In genomic region chr16:35740943-35741342, GRCm38 (mm10) we compare ENCODE assay signal across 29 mouse cellular contexts. TPM values are rescaled to one million over a fixed set of nuclear protein-coding genes. Genes with fewer than 3 reads are reported as not detected.
DNase-seq lines count a peak whose midpoint lies in the region; ATAC-seq lines count a peak whose summit lies in the region.
"Had no signal": no experiment of that assay in that cellular context is flagged by ENCODE, and none has a peak within 500 bp of the region (broad histone marks: within the 10 kb centered on the region; RNA-seq: fewer than 3 reads in every experiment).

No protein-coding gene starts in this region.

- H3K4me1 ChIP-seq in heart, embryonic 13.5 days, result peaks cover 41% of the 10 kb centered on the region
- H3K4me1 ChIP-seq in heart, embryonic 11.5 days (ENCODE audit: control insufficient read depth, insufficient read depth, low read length), result peaks cover 12% of the 10 kb centered on the region

- H3K36me3 ChIP-seq in heart, embryonic 13.5 days, result no peaks in the 10 kb centered on the region
- no peaks in the 10 kb centered on the region for H3K36me3 ChIP-seq in heart, embryonic 11.5 days (ENCODE audit: control insufficient read depth, insufficient read depth, low read length)
- H3K36me3 ChIP-seq: embryonic facial prominence, embryonic 10.5 days; embryonic facial prominence, embryonic 15.5 days; forebrain, embryonic 12.5 days; heart, embryonic 10.5 days; hindbrain, embryonic 13.5 days; midbrain, embryonic 13.5 days; neural tube, embryonic 15.5 days had no signal

- no peak overlapping the region for H3K9ac ChIP-seq in heart, embryonic 13.5 days
- no peak overlapping the region for H3K9ac ChIP-seq in heart, embryonic 11.5 days (ENCODE audit: low read depth, low read length)
- H3K9ac ChIP-seq: embryonic facial prominence, embryonic 15.5 days; forebrain, embryonic 12.5 days; hindbrain, embryonic 13.5 days; liver, embryonic 14.5 days; midbrain, embryonic 13.5 days; neural tube, embryonic 15.5 days had no signal

- no peaks in the 10 kb centered on the region for H3K27me3 ChIP-seq in heart, embryonic 13.5 days (replicated peaks)
- no peaks in the 10 kb centered on the region for H3K27me3 ChIP-seq in heart, embryonic 11.5 days (ENCODE audit: control insufficient read depth, insufficient read depth, low read length)
- H3K27me3 ChIP-seq: embryonic facial prominence, embryonic 15.5 days; forebrain, embryonic 12.5 days; hindbrain, embryonic 13.5 days; midbrain, embryonic 13.5 days; neural tube, embryonic 15.5 days had no signal

- intact Hi-C loops in heart, postnatal 10 days (cut with DNase I), result no loop called here
- intact Hi-C loops in heart, postnatal 36 days (cut with DNase I), result no loop called here

- WGBS in heart, embryonic 13.5 days, result 50% methylated on average over 6 of the region's 6 CpGs
- WGBS in heart, embryonic 11.5 days (ENCODE audit: insufficient replicate concordance), result 67% methylated on average over 6 of the region's 6 CpGs

- H3K27ac ChIP-seq in heart, embryonic 13.5 days (replicated peaks), result 0 out of 2 replicates have a peak overlapping the region, but pooled peaks have one; percentile 40
- H3K27ac ChIP-seq in heart, embryonic 11.5 days (ENCODE audit: low read depth, low read length), result no peak overlapping the region
- H3K27ac ChIP-seq: embryonic facial prominence, embryonic 10.5 days; embryonic facial prominence, embryonic 15.5 days; forebrain, embryonic 12.5 days; heart, embryonic 10.5 days; hindbrain, embryonic 13.5 days; liver, embryonic 14.5 days; macrophage; midbrain, embryonic 13.5 days; neural tube, embryonic 15.5 days; stomach, postnatal 0 days had no signal

- no peaks in the 10 kb centered on the region for H3K9me3 ChIP-seq in heart, embryonic 13.5 days
- no peaks in the 10 kb centered on the region for H3K9me3 ChIP-seq in heart, embryonic 11.5 days (replicated peaks; ENCODE audit: control insufficient read depth, low read length)
- H3K9me3 ChIP-seq: embryonic facial prominence, embryonic 10.5 days; embryonic facial prominence, embryonic 15.5 days; forebrain, embryonic 12.5 days; heart, embryonic 10.5 days; hindbrain, embryonic 13.5 days; midbrain, embryonic 13.5 days; neural tube, embryonic 15.5 days had no signal

- H3K4me2 ChIP-seq in heart, embryonic 13.5 days, result peak overlapping the region; percentile 37; the same call in 1 of the 2 replicates
- no peak overlapping the region for H3K4me2 ChIP-seq in heart, embryonic 11.5 days
- H3K4me2 ChIP-seq: embryonic facial prominence, embryonic 15.5 days; forebrain, embryonic 12.5 days; hindbrain, embryonic 13.5 days; midbrain, embryonic 13.5 days; neural tube, embryonic 15.5 days had no signal

- DNase-seq in heart, postnatal 10 days, result peak; percentile 16 to 21
- no peak for DNase-seq in heart, postnatal 36 days
- peak; percentile 37 for DNase-seq in brain, adult 2 months (ENCODE audit: low read depth, low spot score)
- peak; percentile 61 for DNase-seq in skeletal muscle tissue, adult 2 months (ENCODE audit: low read depth, low spot score)
- DNase-seq: adrenal gland, adult 2 months; adrenal gland, postnatal 36 days; B cell, adult 2 months; cerebellum, adult 8-10 months; cerebellum, postnatal 25 days; kidney, adult 9 months; kidney, postnatal 10 days; liver; lung, adult 2 months; lung, postnatal 10 days; retina, postnatal 1 day had no signal

- H3K4me3 ChIP-seq in heart, embryonic 13.5 days, result no peak overlapping the region
- H3K4me3 ChIP-seq in heart, embryonic 11.5 days (ENCODE audit: low read depth, low read length), result no peak overlapping the region
- H3K4me3 ChIP-seq: embryonic facial prominence, embryonic 10.5 days; embryonic facial prominence, embryonic 15.5 days; forebrain, embryonic 12.5 days; heart, embryonic 10.5 days; hindbrain, embryonic 13.5 days; midbrain, embryonic 13.5 days; neural tube, embryonic 15.5 days had no signal

- no peak for ATAC-seq in heart, embryonic 13.5 days (ENCODE audit: extremely low read depth, insufficient number of reproducible peaks, low FRiP score, low TSS enrichment)
- no peak for ATAC-seq in heart, embryonic 11.5 days (replicated peaks; ENCODE audit: insufficient number of reproducible peaks, low FRiP score, low TSS enrichment)
- ATAC-seq: activated CD4-positive, CD25-positive, alpha-beta regulatory T cell, adult 4 months; intestine, postnatal 0 days; midbrain, embryonic 13.5 days had no signal

RNA-seq across cellular contexts. Expression of gene Dirc2, which starts 28.2 kb away (rescaled TPM):
- polyA plus RNA-seq in heart, embryonic 13.5 days (2015; fragmentation: Nextera tagmentation; extraction: Ambion mirVana), result 10.6 and 11.1 TPM in 2 replicates
- 11.3 and 12.0 TPM in 2 replicates for polyA plus RNA-seq in heart, embryonic 11.5 days (2014; fragmentation: Nextera tagmentation; extraction: Ambion mirVana)
- 10 to 100 TPM; 47.1 to 50.2 TPM for total RNA-seq in heart, postnatal 10 days (2021)
- 10 to 100 TPM; 64.2 to 70.4 TPM for total RNA-seq in heart, postnatal 36 days (2021)

RNA-seq across cellular contexts. Expression of gene Hspbap1, which starts 29.2 kb away (rescaled TPM):
- polyA plus RNA-seq in heart, embryonic 13.5 days (2015; fragmentation: Nextera tagmentation; extraction: Ambion mirVana), result 8.7 and 9.5 TPM in 2 replicates
- polyA plus RNA-seq in heart, embryonic 11.5 days (2014; fragmentation: Nextera tagmentation; extraction: Ambion mirVana), result 12.7 and 13.3 TPM in 2 replicates
- total RNA-seq in heart, postnatal 10 days (2021), result 1 to 10 TPM; 2.8 to 3.8 TPM
- total RNA-seq in heart, postnatal 36 days (2021), result 1 to 10 TPM; 2.8 to 3.0 TPM

Comparison
In these comparisons a context has a peak if more than half of its experiments do, and no peak if none do; other contexts are left out.
1. DNase-seq: peak in heart, postnatal 10 days (2 of 2), brain, adult 2 months (single experiment) and skeletal muscle tissue, adult 2 months (single experiment); none in heart, postnatal 36 days (0 of 2).